Mouse (Mus musculus) small intestine, adult 2 months (tissue): ENCODE data around the gene Ak4.

Source experiments
- CTCF ChIP-seq: fragments of 200-500 bp; IDR thresholded peaks from 2 replicates; pipeline ENCODE4 v1.5.1; 2012; ENCODE audit warnings: low read depth, mild to moderate bottlenecking, control low read depth, inconsistent platforms, low read length, moderate library complexity, mixed read lengths; ENCODE audit not compliant: insufficient replicate concordance, insufficient read length; ENCODE audit errors: extremely low read depth
- POLR2A ChIP-seq: fragments of 200-500 bp; IDR thresholded peaks from 2 replicates; pipeline ENCODE4 v1.6.1; 2012; ENCODE audit warnings: low read depth, mild to moderate bottlenecking, control low read depth, inconsistent platforms, low read length, moderate library complexity

DNA sequence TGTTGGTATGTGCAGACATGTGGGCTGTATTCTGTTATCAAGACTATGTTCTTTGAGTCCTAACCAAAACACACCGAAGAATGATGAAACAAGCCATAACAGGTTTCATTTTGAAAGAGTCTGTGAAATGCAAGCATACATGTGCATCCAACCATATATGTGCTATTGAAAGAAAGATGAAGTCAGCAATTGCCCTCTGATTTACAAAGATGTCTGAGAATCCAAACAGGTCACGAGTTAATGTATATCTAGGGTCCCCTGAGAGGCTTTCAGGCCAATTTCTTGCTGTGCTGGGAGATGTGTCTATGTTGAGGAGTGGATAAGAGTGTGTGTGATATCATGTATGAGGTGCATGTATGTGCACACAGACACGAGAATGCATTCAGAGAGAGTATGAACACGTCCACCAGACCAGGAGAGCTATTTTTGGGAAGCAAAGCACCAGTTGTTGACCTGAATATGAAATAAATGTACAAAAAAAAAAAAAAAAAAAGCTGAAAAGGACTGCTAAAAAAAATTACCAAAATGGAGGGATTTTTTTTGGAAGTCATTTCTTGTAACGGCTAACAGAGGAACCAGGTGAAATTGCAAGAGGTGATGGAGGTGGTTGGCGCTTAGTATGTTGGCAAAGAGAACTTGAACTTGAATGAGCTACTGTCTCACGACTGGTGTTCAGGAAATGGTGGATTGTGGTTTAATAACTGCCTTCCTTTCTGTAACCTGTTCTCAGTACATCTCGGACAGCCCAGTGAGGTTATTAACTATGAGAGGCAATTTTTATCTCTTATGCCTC lies 91.2 kb downstream of the Ak4 start:
- TF ChIP-seq CTCF: no peak
- no peak for TF ChIP-seq POLR2A
